Mouse (Mus musculus) testis, adult 2 months (tissue): ENCODE results near the gene Cfc1. TPM values are rescaled to one million over a fixed set of nuclear protein-coding genes. Genes with fewer than 3 reads are reported as not detected.
"Not testable (repeated sequence)": the region's sequence is repeated elsewhere in the genome, so short reads cannot be mapped to it uniquely, and the experiment has no call there.

Experiments used
- H3K27ac ChIP-seq: fragments of 200-500 bp; 2 replicates; pipeline ENCODE4 v1.5.1; 2012; ENCODE audit warnings: low read depth, low read length; ENCODE audit not compliant: control insufficient read depth, insufficient read depth
- H3K27me3 ChIP-seq: fragments of 200-500 bp; 2 replicates; pipeline ENCODE4 v1.6.1; 2012; ENCODE audit warnings: mild to moderate bottlenecking, low read length, moderate library complexity; ENCODE audit not compliant: control insufficient read depth, insufficient read depth
- H3K36me3 ChIP-seq: fragments of 200-500 bp; 2 replicates; pipeline ENCODE4 v1.6.1; 2012; ENCODE audit warnings: mild to moderate bottlenecking, low read length; ENCODE audit not compliant: control insufficient read depth, insufficient read depth
- H3K4me1 ChIP-seq: fragments of 200-500 bp; 2 replicates; pipeline ENCODE4 v1.6.1; 2012; ENCODE audit warnings: low read length; ENCODE audit not compliant: control insufficient read depth, insufficient read depth
- H3K4me3 ChIP-seq: fragments of 200-500 bp; 2 replicates; pipeline ENCODE4 v1.5.1; 2012; ENCODE audit warnings: low read depth, mild to moderate bottlenecking, low read length, moderate library complexity, mixed read lengths; ENCODE audit not compliant: control insufficient read depth
- CTCF ChIP-seq: fragments of 200-500 bp; IDR thresholded peaks from 2 replicates; pipeline ENCODE4 v1.5.1; 2012; ENCODE audit warnings: low read depth, mild to moderate bottlenecking, inconsistent platforms, low read length, moderate library complexity; ENCODE audit not compliant: control insufficient read depth, insufficient read depth, insufficient replicate concordance
- POLR2A ChIP-seq: fragments of 200-500 bp; IDR thresholded peaks from 2 replicates; pipeline ENCODE4 v1.6.1; 2012; ENCODE audit warnings: low read depth, mild to moderate bottlenecking, inconsistent platforms, low read length, moderate library complexity; ENCODE audit not compliant: control insufficient read depth
- polyA plus RNA-seq: library from polyadenylated mRNA; depleted of rRNA; stranded (reverse); fragments of >200 nt; gene quantifications from 2 replicates; pipeline ENCODE4 v1.2.3, GENCODE M21; 2012

The Cfc1 gene
- polyA plus RNA-seq, 1 experiment: not detected

GRCm38 (mm10) chr1:34510575-34510981 is 24.9 kb upstream of the Cfc1 start:
- Histone ChIP-seq H3K27me3 (no peaks in the 10 kb centered on the region), H3K4me3 (peak overlapping the region; percentile 63), H3K36me3 (no peaks in the 10 kb centered on the region), H3K27ac (no peak overlapping the region), H3K4me1 (peaks cover 5% of the 10 kb centered on the region)
- TF ChIP-seq CTCF: no peak
- no peak for TF ChIP-seq POLR2A

GRCm38 (mm10) chr1:34511027-34511426 is 24.4 kb upstream of the Cfc1 start:
- Histone ChIP-seq H3K27me3 (no peaks in the 10 kb centered on the region), H3K27ac (no peak overlapping the region), H3K4me1 (peaks cover 5% of the 10 kb centered on the region), H3K4me3 (peak overlapping the region; percentile 5), H3K36me3 (no peaks in the 10 kb centered on the region)
- TF ChIP-seq POLR2A (no peak), CTCF (peak; percentile 97; the same call in 1 of the 2 replicates)

GRCm38 (mm10) chr1:34513068-34513467 is 22.4 kb upstream of the Cfc1 start:
- Histone ChIP-seq H3K27me3 (no peaks in the 10 kb centered on the region), H3K4me1 (peaks cover 5% of the 10 kb centered on the region), H3K36me3 (no peaks in the 10 kb centered on the region), H3K27ac (no peak overlapping the region), H3K4me3 (no peak overlapping the region)
- no peak for TF ChIP-seq CTCF
- no peak for TF ChIP-seq POLR2A

- Histone ChIP-seq H3K4me1 (no peaks in the 10 kb centered on the region), H3K27ac (no peak overlapping the region), H3K36me3 (no peaks in the 10 kb centered on the region), H3K4me3 (no peak overlapping the region), H3K27me3 (no peaks in the 10 kb centered on the region)
- no peak for TF ChIP-seq POLR2A
- TF ChIP-seq CTCF: no peak
Observed at GRCm38 (mm10) chr1:34516595-34516994, 18.9 kb upstream of the Cfc1 start.

GRCm38 (mm10) chr1:34517297-34517696 is 18.2 kb upstream of the Cfc1 start:
- not testable (repeated sequence) for H3K36me3 ChIP-seq

GRCm38 (mm10) chr1:34517797-34518196 is 17.7 kb upstream of the Cfc1 start:
- H3K27me3 ChIP-seq, H3K27ac ChIP-seq, H3K36me3 ChIP-seq, H3K4me3 ChIP-seq, H3K4me1 ChIP-seq: not testable (repeated sequence)

More at GRCm38 (mm10) chr1:34517297-34517696, 18.2 kb upstream of the Cfc1 start:
- H3K27ac ChIP-seq, H3K4me3 ChIP-seq, H3K27me3 ChIP-seq, H3K4me1 ChIP-seq: not testable (repeated sequence)

GRCm38 (mm10) chr1:34518259-34518658 is 17.2 kb upstream of the Cfc1 start:
- no peak overlapping the region for H3K27ac ChIP-seq
- no peaks in the 10 kb centered on the region for H3K4me1 ChIP-seq
- no peak overlapping the region for H3K4me3 ChIP-seq
- no peaks in the 10 kb centered on the region for H3K36me3 ChIP-seq
- H3K27me3 ChIP-seq: no peaks in the 10 kb centered on the region
- no peak for TF ChIP-seq POLR2A
- TF ChIP-seq CTCF: no peak

- Histone ChIP-seq H3K36me3 (no peaks in the 10 kb centered on the region), H3K4me3 (no peak overlapping the region)
Observed at GRCm38 (mm10) chr1:34522205-34522849, 13.1 kb upstream of the Cfc1 start.

More at GRCm38 (mm10) chr1:34522205-34522849, 13.1 kb upstream of the Cfc1 start:
- Histone ChIP-seq H3K4me1 (no peaks in the 10 kb centered on the region), H3K27me3 (no peaks in the 10 kb centered on the region), H3K27ac (no peak overlapping the region)
- TF ChIP-seq CTCF: no peak
- TF ChIP-seq POLR2A: no peak
